Mouse (Mus musculus): Measurements from ENCODE around the gene Tmem198.

GRCm38 (mm10) chr1:75505956-75506831 lies 26.9 kb downstream of the Tmem198 start, which contains the start of gene Obsl1:
- no peak for TF ChIP-seq MAFK (IDR thresholded peaks at IDR 0.05; ENCODE audit: insufficient read depth, low read depth, low read length)
- TF ChIP-seq HCFC1 (IDR thresholded peaks at IDR 0.05; ENCODE audit: borderline replicate concordance, insufficient read depth, low read length): no peak
- no peak for TF ChIP-seq ZC3H11A (IDR thresholded peaks at IDR 0.05; ENCODE audit: borderline replicate concordance, low read depth, low read length)
- TF ChIP-seq ZNF384 (IDR thresholded peaks at IDR 0.05; ENCODE audit: low read depth, low read length): no peak
